Mouse (Mus musculus) stomach, postnatal 0 days (tissue): ENCODE results near the gene Tex2.

Source experiments
- CTCF ChIP-seq: IDR thresholded peaks from 2 replicates; pipeline ENCODE4 v1.5.1; 2016; ENCODE audit warnings: antibody characterized with exemption, low read depth, mild to moderate bottlenecking, moderate library complexity
- EP300 ChIP-seq: optimal IDR thresholded peaks from 2 replicates; pipeline ENCODE3; 2016; ENCODE audit warnings: antibody characterized with exemption

GRCm38 (mm10) chr11:106612209-106612960, 838 bp downstream of the Tex2 start:
- TF ChIP-seq CTCF (0 out of 2 replicates have a peak, but pooled peaks have one; percentile 8), EP300 (peak; percentile 8)
